Mouse (Mus musculus) 3T3-L1 (cell line): ENCODE measurements around the gene Eci3.
"Not testable (repeated sequence)": the region's sequence is repeated elsewhere in the genome, so short reads cannot be mapped to it uniquely, and the experiment has no call there.

ENCODE experiments used
- DNase-seq: peaks from one replicate; pipeline ENCODE4 v3.0.0-alpha.2; 2015; ENCODE audit warnings: low read depth, low spot score

Eci3 gene

DNA sequence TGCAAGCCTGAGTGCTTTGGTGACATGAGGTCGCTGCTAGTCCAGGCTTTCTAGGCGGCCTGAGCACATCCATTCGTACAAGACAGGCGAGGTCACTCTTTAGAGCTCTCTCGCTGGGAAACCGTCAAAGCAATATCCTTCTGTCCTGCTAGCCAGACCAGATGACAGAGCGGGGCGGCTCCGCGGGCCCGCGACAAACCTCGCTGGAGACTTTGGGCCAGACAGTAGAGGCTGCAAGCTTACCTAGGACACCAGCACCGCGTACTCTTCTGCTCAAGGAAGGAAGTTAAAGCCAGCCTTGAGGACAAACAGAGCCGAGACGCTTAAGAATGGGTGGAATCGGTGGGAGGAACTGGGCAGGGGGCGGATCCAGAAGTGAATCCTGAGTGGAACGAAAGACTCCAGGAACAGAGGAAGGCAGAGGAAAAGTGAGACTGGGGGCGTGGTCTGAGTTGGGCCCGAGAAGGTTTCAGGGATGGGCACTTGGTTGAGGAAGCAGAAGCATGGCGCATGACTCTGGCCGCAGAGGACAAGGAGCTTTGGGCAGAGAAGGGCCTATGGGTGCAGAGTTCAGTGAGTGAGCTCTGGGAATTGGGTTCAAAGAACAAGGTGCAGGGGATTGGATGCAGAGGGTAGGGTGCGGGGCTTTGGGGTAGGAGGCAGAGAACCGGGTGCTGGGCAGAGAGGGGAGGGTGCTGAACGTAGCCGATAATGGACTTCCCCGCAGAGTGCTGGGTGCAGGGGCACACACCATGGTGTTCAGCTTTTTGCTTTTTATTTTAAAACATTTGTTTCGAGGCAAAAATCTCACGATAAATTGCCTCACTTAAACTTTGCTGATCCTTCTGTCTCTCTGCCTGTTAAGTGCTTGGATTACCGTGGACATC is at the start of gene Eci3:
Gene Eci3 (minus strand): TSS at position 300 of the 887 bp plus-strand sequence.
- DNase-seq, result no peak

- DNase-seq, result no peak
Observed at GRCm38 (mm10) chr13:34995925-34996324, 32.3 kb upstream of the Eci3 start.

- peak; percentile 96 for DNase-seq
Observed at GRCm38 (mm10) chr13:34993983-34994811, 30.6 kb upstream of the Eci3 start.

GRCm38 (mm10) chr13:34993595-34993982 is 30.0 kb upstream of the Eci3 start:
- peak; percentile 46 for DNase-seq

DNA sequence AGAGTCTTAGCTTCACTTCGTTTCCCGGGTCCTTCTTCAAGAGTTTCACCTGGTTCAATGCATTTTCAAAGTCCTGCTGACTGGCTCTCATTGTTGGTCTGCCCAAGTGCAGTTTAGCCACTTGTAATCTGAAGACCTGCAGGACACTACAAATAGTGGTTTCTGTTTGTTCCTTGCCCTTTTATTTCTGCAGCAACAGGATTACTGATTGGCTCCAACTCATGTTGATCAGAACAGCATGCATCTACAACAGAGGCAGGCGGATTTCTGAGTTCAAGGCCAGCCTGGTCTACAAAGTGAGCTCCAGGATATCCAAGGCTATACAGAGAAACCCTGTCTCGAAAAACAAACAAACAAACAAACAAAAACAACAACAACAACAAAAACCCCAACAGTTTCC is 29.5 kb upstream of the Eci3 start:
- peak; percentile 30 for DNase-seq

- DNase-seq, result no peak
Observed at GRCm38 (mm10) chr13:34991581-34992273, 28.1 kb upstream of the Eci3 start.

- DNase-seq, result not testable (repeated sequence)
Observed at GRCm38 (mm10) chr13:34983479-34983878, 19.9 kb upstream of the Eci3 start.

GRCm38 (mm10) chr13:34978635-34979034 is 15.0 kb upstream of the Eci3 start:
- DNase-seq, result not testable (repeated sequence)

DNA sequence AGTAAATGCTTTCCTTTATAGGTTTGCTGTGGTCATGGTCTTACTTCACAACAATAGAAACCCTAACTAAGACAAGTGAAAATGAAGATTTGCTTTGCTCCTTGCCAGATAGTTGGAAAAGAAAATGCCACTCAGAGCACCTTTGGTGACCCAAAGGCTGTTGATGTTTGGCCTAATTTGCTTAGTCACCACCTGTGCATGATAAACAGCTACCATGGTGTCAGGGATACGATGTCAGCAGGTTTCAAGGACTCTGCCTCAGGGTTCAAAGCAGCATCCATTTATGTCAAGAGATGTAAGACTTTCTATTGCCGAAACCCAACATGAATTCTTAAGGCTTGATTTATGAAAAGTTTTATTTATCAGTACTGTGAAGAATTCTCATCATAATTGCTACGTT is 13.8 kb upstream of the Eci3 start:
- DNase-seq, result no peak

- DNase-seq, result no peak
Observed at GRCm38 (mm10) chr13:34976116-34976515, 12.5 kb upstream of the Eci3 start.

- DNase-seq, result peak; percentile 45
Observed at GRCm38 (mm10) chr13:34973770-34974169, 10.2 kb upstream of the Eci3 start.

GRCm38 (mm10) chr13:34973149-34973548 is 9.5 kb upstream of the Eci3 start:
- DNase-seq, result peak; percentile 75

- DNase-seq, result not testable (repeated sequence)
Observed at GRCm38 (mm10) chr13:34972456-34972855, 8.8 kb upstream of the Eci3 start.

- not testable (repeated sequence) for DNase-seq
Observed at GRCm38 (mm10) chr13:34965647-34966046, 2.0 kb upstream of the Eci3 start.

GRCm38 (mm10) chr13:34964866-34965265 is 1.3 kb upstream of the Eci3 start:
- no peak for DNase-seq

DNA sequence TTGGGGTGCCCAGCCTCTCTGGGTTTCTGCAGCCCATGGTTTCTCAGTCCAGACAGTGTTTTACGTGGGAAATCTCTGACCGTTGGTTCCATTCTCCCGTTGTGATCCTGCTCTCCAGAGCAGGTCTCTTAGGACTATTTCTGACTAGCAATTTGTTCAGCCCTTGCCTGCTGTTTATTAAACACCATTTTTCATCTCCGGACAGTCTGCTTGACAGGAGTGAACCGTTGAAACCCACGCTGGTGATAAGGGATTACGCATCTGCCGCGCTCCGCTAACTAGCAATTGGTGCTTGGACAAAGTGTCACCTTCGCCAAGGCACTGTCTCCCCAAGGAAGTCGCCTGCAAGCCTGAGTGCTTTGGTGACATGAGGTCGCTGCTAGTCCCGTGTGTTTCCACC is 809 bp upstream of the Eci3 start:
- DNase-seq, result no peak

DNA sequence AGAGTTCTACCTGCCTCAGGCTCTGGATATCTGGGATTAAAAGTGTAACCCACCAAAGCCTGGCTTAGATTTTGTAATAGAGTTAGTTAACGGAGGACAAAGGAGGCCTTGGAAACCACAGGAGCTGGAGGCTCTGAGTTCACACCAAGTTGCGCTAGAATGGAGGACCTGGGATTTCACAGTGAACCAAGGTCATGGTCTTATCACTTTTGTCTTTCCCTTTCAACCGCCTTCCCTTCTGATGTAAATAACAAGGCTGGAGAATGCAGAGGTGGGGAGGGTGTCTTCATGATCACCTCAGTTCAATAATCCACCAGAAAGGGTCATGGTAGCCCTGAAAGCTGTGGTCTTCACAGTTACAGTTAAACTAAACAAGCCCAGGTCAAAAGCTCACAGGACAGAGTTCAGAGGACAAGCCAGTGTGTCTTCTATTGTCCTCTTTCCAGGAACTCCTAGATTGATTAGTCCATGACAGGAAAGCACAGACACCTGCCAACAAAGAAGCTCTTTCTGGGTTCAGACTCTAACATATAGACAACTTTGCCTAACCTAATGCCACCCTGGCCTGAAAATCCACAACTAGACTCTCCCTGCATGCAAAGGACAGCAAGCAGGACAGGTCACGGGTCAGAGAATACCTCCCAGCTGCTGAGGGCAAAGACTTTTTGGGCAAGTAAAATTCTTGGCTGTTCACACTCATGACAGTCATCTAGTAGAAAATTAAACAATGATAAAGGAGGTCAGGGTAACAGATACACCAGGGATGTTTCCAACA is 2.4 kb downstream of the Eci3 start:
- DNase-seq, result no peak

DNA sequence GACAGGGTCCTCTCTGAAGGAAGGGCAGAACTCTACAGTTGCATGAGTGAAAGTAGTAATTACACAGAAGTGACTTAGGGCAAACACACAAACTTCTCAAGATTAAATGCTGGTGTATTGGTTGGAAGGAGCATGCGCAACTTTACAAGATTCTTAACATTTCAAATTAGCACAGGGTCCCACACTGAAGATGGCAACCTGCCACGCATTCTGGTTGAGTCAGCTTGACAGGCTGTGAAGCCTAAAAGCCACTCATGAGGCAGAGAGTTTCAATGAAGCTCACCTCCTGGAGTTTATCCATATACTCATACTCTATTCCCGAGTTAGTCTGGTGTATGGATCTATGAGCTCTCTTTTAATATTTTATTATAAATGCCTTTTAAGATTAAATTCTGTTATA is 5.5 kb downstream of the Eci3 start:
- not testable (repeated sequence) for DNase-seq

GRCm38 (mm10) chr13:34956901-34957300 is 6.7 kb downstream of the Eci3 start:
- no peak for DNase-seq

- not testable (repeated sequence) for DNase-seq
Observed at GRCm38 (mm10) chr13:34951437-34951836, 12.2 kb downstream of the Eci3 start.

- peak; percentile 58 for DNase-seq
Observed at GRCm38 (mm10) chr13:34942370-34942769, 21.2 kb downstream of the Eci3 start.
